Mouse (Mus musculus) midbrain, postnatal 0 days (tissue): ENCODE measurements around the gene Eml1. TPM values are rescaled to one million over a fixed set of nuclear protein-coding genes. Genes with fewer than 3 reads are reported as not detected.

ENCODE experiments used
- ATAC-seq: fragments of 200-750 bp; cut with Nextera tagmentation; 2 replicates; pipeline ENCODE4 v1.8.0; 2017; ENCODE audit warnings: moderate number of reproducible peaks, mild to moderate bottlenecking, moderate TSS enrichment, moderate library complexity; ENCODE audit not compliant: low FRiP score
- DNase-seq: peaks from one replicate; pipeline ENCODE4 v3.0.0-alpha.2; 2015; ENCODE audit warnings: low spot score
- H3K27ac ChIP-seq: fragments of 300-500 bp; sonication (generic); 2 replicates; pipeline ENCODE4 v1.5.1; 2014; ENCODE audit warnings: low read depth, mild to moderate bottlenecking, low read length, mixed read lengths
- H3K27me3 ChIP-seq: fragments of 300-500 bp; sonication (generic); 2 replicates; pipeline ENCODE4 v1.6.1; 2014; ENCODE audit warnings: low read length, control low read depth, mixed read lengths; ENCODE audit not compliant: insufficient read depth
- H3K36me3 ChIP-seq: fragments of 300-500 bp; sonication (generic); 2 replicates; pipeline ENCODE4 v1.6.1; 2014; ENCODE audit warnings: low read length, control low read depth, mixed read lengths; ENCODE audit not compliant: insufficient read depth
- H3K4me1 ChIP-seq: fragments of 300-500 bp; sonication (generic); 2 replicates; pipeline ENCODE4 v1.6.1; 2014; ENCODE audit warnings: mild to moderate bottlenecking, control low read depth, antibody characterized with exemption, low read length, mixed read lengths; ENCODE audit not compliant: insufficient read depth
- H3K4me2 ChIP-seq: fragments of 300-500 bp; sonication (generic); 2 replicates; pipeline ENCODE4 v1.6.1; 2014; ENCODE audit warnings: low read depth, mild to moderate bottlenecking, low read length, mixed read lengths; ENCODE audit not compliant: poor library complexity, severe bottlenecking
- H3K4me3 ChIP-seq: fragments of 300-500 bp; sonication (generic); 2 replicates; pipeline ENCODE4 v1.5.1; 2014; ENCODE audit warnings: low read depth, mild to moderate bottlenecking, low read length, moderate library complexity
- H3K9ac ChIP-seq: fragments of 300-500 bp; sonication (generic); replicated peaks from 2 replicates; pipeline ENCODE4 v1.6.1; 2014; ENCODE audit warnings: mild to moderate bottlenecking, low read length, moderate library complexity, mixed read lengths; ENCODE audit not compliant: poor library complexity, severe bottlenecking
- H3K9me3 ChIP-seq: fragments of 300-500 bp; sonication (generic); 2 replicates; pipeline ENCODE4 v1.6.1; 2016; ENCODE audit warnings: low read length, control low read depth
- CTCF ChIP-seq: IDR thresholded peaks from 2 replicates; pipeline ENCODE4 v1.5.1; 2016; ENCODE audit warnings: antibody characterized with exemption, mild to moderate bottlenecking
- WGBS: fragments of 180-500 bp; shearing (Covaris S2); extraction: QIAGEN DNeasy Blood & Tissue Kit; methylation state at CpG from one replicate; pipeline ENCODE4 v1.1.7; 2014; 5-methylcytosine and 5-hydroxymethylcytosine counted together
- polyA plus RNA-seq: library from polyadenylated mRNA; unstranded; fragments of >200 nt; fragmentation: Nextera tagmentation; extraction: Ambion mirVana; gene quantifications from 2 replicates; pipeline ENCODE4 v1.2.1, GENCODE M21; 2015
- total RNA-seq: library from RNA; depleted of rRNA; stranded (reverse); fragments of >200 nt; gene quantifications from 2 replicates; pipeline ENCODE4 v1.2.3, GENCODE M21; 2014

Eml1 gene
- total and polyA plus RNA-seq, 2 experiments from 2014 or later: 34.0 to 52.0 TPM

- 76% methylated on average over 7 of the region's 7 CpGs for WGBS
- Histone ChIP-seq H3K27ac (no peak overlapping the region), H3K27me3 (no peaks in the 10 kb centered on the region), H3K4me1 (no peaks in the 10 kb centered on the region), H3K36me3 (no peaks in the 10 kb centered on the region), H3K9ac (no peak overlapping the region), H3K4me2 (no peak overlapping the region), H3K9me3 (no peaks in the 10 kb centered on the region), H3K4me3 (no peak overlapping the region)
- no peak for ATAC-seq
- no peak for TF ChIP-seq CTCF
- no peak for DNase-seq
Observed at GRCm38 (mm10) chr12:108365868-108366267, 4.9 kb upstream of the Eml1 start.

- no peak for ATAC-seq
- DNase-seq: peak; percentile 21
- H3K27ac ChIP-seq: no peak overlapping the region
Observed at GRCm38 (mm10) chr12:108367909-108368308, 2.8 kb upstream of the Eml1 start.

GRCm38 (mm10) chr12:108368921-108369320 lies 1.8 kb upstream of the Eml1 start:
- ATAC-seq: no peak
- no peaks in the 10 kb centered on the region for H3K4me1 ChIP-seq
- H3K27ac ChIP-seq: no peak overlapping the region
- no peak for TF ChIP-seq CTCF
- no peak overlapping the region for H3K4me2 ChIP-seq
- 61% methylated on average over 5 of the region's 5 CpGs for WGBS
- no peak overlapping the region for H3K9ac ChIP-seq
- H3K27me3 ChIP-seq: no peaks in the 10 kb centered on the region
- no peak for DNase-seq
- no peaks in the 10 kb centered on the region for H3K9me3 ChIP-seq
- H3K36me3 ChIP-seq: no peaks in the 10 kb centered on the region
- H3K4me3 ChIP-seq: no peak overlapping the region

More at GRCm38 (mm10) chr12:108367909-108368308, 2.8 kb upstream of the Eml1 start:
- Histone ChIP-seq H3K4me2 (no peak overlapping the region), H3K4me3 (no peak overlapping the region), H3K9ac (no peak overlapping the region), H3K4me1 (no peaks in the 10 kb centered on the region), H3K9me3 (no peaks in the 10 kb centered on the region), H3K27me3 (no peaks in the 10 kb centered on the region), H3K36me3 (no peaks in the 10 kb centered on the region)
- 87% methylated on average over 2 of the region's 2 CpGs for WGBS
- TF ChIP-seq CTCF: no peak

DNA sequence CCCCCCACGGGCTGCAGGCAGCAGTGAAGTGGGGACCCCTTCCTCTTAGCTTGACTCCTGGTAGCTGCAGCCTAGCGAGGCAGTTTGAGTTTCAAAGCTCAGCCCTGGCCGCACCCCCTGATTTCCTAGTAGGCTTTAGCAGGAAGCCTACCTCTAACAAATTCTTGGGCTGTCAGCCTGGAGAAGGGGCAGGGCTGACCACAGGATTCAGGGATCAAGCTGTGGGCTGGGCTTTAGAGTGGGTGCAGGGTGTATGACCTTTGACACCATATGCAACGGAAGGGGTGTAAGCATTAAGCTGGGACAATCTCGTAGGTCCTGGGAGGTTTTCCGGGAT lies 640 bp downstream of the Eml1 start:
- ATAC-seq (no peak), DNase-seq (no peak)
- no peak for TF ChIP-seq CTCF
- H3K4me2 ChIP-seq: no peak overlapping the region
- no peaks in the 10 kb centered on the region for H3K36me3 ChIP-seq
- no peaks in the 10 kb centered on the region for H3K9me3 ChIP-seq
- no peak overlapping the region for H3K27ac ChIP-seq
- 73% methylated on average over 6 of the region's 6 CpGs for WGBS
- H3K27me3 ChIP-seq: no peaks in the 10 kb centered on the region
- H3K9ac ChIP-seq: no peak overlapping the region
- H3K4me3 ChIP-seq: no peak overlapping the region
- H3K4me1 ChIP-seq: no peaks in the 10 kb centered on the region

GRCm38 (mm10) chr12:108372241-108372640 lies 1.5 kb downstream of the Eml1 start:
- no peak for DNase-seq
- WGBS: 67% methylated on average over 17 of the region's 17 CpGs
- Histone ChIP-seq H3K4me1 (no peaks in the 10 kb centered on the region), H3K4me3 (no peak overlapping the region), H3K36me3 (no peaks in the 10 kb centered on the region), H3K27ac (no peak overlapping the region), H3K9me3 (no peaks in the 10 kb centered on the region), H3K9ac (no peak overlapping the region), H3K27me3 (no peaks in the 10 kb centered on the region), H3K4me2 (no peak overlapping the region)
- no peak for ATAC-seq
- no peak for TF ChIP-seq CTCF

GRCm38 (mm10) chr12:108373611-108374010 lies 2.9 kb downstream of the Eml1 start:
- Histone ChIP-seq H3K4me1 (no peaks in the 10 kb centered on the region), H3K27me3 (no peaks in the 10 kb centered on the region), H3K4me2 (no peak overlapping the region), H3K4me3 (no peak overlapping the region), H3K27ac (no peak overlapping the region), H3K9ac (no peak overlapping the region), H3K36me3 (no peaks in the 10 kb centered on the region), H3K9me3 (no peaks in the 10 kb centered on the region)
- ATAC-seq (no peak), DNase-seq (no peak)
- 76% methylated on average over 9 of the region's 9 CpGs for whole genome bisulfite sequencing
- no peak for TF ChIP-seq CTCF

GRCm38 (mm10) chr12:108374689-108375088 lies 3.9 kb downstream of the Eml1 start:
- Histone ChIP-seq H3K9ac (no peak overlapping the region), H3K36me3 (no peaks in the 10 kb centered on the region), H3K27ac (no peak overlapping the region), H3K4me2 (no peak overlapping the region), H3K27me3 (no peaks in the 10 kb centered on the region), H3K4me1 (no peaks in the 10 kb centered on the region), H3K9me3 (no peaks in the 10 kb centered on the region), H3K4me3 (no peak overlapping the region)
- DNase-seq (no peak), ATAC-seq (no peak)
- 85% methylated on average over 8 of the region's 8 CpGs for WGBS
- TF ChIP-seq CTCF: no peak
